Mouse (Mus musculus): Measurements from ENCODE around the gene Csnk2a1.

DNA sequence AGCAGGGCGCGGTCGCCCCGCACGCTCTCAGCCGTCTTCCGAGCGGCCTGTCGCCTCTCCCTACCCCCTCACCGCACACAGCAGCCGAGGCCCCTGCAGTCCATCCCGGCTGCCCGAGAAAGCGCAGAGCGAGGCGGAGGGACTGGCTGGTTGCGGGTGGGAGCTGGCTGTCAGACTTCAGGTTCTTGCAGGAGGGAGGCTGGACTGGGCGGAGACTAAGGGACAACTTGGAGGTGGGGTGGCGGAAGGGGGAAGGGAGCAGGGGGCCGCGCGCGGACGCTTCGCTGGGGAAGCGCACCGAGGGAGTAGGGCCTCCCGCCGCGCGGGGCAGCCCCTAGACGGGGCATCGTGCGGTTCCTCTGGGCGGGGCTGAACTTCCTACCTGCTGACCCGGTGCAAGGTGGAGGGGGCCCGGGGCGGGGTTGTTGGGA is 427 bp downstream of the Csnk2a1 start:
- no peak for TF ChIP-seq CTCF (IDR thresholded peaks at IDR 0.05; ENCODE audit: low read depth, low read length)
- no peak for TF ChIP-seq TAL1 (conservative IDR thresholded peaks at IDR 0.05; ENCODE audit: low read depth, low read length)
- no peak for TF ChIP-seq GATA1 (IDR thresholded peaks at IDR 0.05; ENCODE audit: borderline replicate concordance, low read length)
- TF ChIP-seq GATA2 (IDR thresholded peaks at IDR 0.05; ENCODE audit: borderline replicate concordance, low read depth, low read length) = no peak
- no peak for TF ChIP-seq POLR2AphosphoS5 (IDR thresholded peaks at IDR 0.05; ENCODE audit: insufficient replicate concordance, low read depth, low read length)
